Mouse (Mus musculus) right cerebral cortex, postnatal 10 days (tissue): ENCODE measurements at regions not wholly inside any gene's neighbourhood (a gene's known extent, or its start where the extent isn't known, plus 50 kb on each side); places are given as distances from the start of the nearest gene placed in this dataset.
A peak's percentile ranks its signal among the peaks of the same experiment; 100 is the strongest.

Experiments
- DNase-seq, 2 experiments: peaks; one replicate each; pipeline ENCODE4 v3.0.0; 2021; ENCODE audit warnings: low spot score in 2 of 2

DNA sequence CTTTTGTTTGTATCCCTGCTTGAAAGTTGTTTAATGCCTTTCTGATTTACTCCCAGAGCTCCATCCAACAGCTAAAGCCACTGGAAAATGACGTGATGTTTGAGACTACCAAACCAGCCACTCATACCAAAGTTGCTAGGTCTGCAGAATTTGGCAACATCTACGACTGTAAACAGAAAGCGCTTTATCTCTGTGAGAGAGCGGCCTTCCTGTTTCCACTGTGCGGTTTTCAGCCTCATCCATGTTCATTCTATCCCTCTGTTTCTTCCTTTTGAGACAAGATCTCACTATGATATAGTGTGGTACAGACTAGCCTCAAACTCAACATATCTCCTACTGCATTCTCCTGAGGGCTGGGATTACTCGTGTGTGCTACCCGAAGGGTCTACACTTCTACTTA, 100.0 kb downstream of the Tmem30b start:
- no peak for DNase-seq

DNA sequence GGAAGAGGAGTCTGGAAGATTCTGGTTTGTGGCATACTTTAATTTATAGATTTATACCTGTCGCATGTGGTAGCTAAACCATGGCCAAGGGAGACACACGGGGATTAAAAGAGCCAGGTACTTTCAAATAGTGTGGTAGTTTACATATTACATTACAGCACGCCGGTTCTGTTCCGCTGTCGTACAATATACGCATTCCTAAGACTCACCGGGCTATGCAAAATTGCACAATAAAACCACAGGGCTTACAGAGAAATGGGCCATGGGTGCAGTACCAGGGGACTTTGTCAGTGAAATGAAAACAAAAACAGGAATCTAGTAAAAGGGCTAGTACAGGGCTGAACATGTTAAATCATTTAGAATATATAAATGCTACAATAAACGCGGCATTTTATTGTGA, 100.6 kb downstream of the Tmem30b start:
- no peak for DNase-seq

DNA sequence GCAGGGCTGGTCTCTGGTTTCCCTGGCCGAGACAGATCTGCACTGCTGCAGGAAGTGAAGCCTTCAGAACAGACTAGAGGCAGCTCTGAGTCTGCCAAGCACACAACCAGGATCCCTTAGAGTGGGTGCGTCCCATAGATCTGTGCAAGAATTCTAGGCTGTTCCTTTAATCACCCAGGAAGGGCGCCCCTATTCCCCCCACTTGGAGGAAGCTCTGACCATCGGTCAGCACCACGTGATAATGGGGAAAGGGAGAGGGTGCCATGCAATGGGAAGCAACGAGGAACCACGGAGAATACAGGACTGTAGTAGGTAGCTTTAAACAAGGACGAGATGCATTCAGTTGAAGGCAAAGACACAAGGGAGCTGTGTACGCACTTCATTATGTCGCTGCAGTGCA, 101.1 kb downstream of the Tmem30b start:
- no peak for DNase-seq

DNA sequence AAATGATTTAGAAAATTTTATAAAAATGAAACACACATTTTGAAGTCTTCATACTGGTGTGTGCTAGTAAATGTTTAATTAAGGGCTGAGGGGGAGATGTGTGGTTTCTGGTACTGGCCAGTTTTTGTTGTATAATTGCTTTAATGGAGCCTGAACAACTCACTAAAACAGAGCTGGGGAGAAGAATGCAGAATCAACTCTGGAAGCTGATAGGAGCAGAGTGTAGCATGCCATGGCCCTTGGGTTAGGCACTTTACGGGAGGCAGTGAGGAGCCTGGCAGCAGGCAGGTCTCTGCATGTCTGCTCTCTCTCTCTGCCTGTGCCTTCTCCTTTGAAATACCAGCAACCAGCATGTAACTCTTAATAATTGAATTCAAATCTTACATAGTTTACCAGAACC, 104.9 kb downstream of the Tmem30b start:
- no peak for DNase-seq

DNA sequence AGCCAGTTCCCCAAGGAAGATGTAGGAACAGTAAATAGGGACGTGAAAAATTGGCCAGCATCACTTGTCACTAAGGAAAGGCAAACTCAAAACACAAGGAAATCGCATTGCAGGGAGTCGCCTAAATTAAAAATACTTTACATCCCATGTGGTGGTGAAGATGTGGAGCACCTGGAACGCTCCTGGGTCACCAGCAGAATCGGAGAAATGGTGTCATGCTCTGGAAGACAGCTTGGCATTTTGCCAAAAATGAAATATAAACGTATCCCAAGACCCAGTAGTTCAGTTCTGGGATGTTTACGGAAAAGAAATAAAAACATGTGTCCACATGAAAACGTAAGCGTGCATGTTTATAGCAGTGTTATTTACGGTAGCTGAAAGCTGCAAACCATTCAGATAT, 111.5 kb downstream of the Tmem30b start:
- DNase-seq: no peak

DNA sequence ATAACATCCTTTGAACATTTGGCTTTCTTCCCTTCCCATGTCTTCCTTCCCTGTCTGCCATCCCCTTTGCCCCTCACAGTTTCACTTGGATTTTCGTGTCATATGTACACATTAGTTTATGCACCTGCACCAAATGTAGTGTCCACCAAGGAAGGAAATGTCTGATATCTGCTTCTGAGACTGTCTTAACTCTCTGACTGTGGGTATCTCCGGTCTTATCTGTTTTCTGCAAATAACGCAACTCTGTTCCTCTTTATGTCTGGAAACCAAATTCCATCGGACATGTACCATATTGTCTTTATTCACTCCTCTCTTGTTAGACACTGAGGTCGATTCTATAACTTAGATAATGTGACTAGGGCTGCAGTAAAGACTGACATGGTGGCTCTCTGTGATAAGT, 113.6 kb downstream of the Tmem30b start:
- no peak for DNase-seq

DNA sequence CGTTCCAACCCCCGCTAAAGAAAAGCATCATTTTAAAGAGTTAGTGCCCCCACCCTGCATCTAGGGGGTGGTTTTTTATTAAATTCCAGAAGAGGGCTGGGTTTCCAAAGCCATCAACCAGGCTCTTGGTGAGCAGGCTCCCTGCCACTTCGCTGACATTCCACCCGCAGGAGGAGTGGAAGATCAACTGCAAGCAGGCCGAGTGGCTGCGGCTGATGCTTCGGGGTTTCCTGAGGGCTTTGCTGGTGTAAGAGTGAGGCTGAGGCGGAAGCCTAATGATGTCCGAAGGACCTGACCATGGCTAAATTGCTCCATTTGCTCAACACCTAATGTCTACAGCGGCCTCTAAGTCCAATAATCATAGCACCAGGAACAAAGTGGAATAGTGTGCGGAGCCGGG, 118.0 kb downstream of the Tmem30b start:
- DNase-seq: no peak

DNA sequence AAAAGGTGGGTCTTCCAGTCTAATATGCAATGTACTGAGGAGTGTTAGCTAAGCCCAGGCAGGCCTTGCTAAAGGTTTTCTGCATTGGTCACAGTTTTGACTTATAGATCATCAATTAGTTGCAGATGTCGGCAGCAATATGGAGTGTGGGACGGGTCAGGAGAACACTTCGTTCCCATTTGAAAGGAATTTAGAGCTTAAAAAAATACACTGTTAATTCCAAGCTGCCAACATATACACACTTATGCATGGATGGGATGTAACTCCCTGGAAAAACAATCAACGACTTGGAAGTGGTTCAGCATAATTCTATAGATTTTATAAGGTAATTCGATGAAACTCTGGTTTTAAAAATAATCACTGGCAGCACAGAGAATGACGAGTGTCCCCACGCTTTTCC, 121.4 kb downstream of the Tmem30b start:
- no peak for DNase-seq

DNA sequence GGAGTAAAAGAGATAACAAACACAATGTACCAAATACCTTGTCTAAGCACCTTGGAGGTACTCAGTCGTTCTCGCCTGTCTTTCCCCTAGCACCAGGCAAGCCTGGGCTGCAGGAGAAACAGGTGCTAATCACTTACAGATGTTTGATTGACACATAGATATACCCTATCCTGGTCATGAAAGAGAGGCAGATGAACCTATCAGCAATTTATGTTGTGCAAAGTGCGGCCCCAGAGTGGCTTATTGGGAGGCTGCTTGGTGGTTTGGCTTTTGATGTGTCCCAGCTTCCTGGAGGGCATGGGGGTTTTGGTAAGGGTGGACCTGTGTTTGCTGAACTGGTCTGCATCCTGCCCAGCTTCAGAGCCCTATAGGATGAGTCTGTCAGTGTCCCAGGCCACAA, 129.1 kb downstream of the Tmem30b start:
- no peak for DNase-seq

DNA sequence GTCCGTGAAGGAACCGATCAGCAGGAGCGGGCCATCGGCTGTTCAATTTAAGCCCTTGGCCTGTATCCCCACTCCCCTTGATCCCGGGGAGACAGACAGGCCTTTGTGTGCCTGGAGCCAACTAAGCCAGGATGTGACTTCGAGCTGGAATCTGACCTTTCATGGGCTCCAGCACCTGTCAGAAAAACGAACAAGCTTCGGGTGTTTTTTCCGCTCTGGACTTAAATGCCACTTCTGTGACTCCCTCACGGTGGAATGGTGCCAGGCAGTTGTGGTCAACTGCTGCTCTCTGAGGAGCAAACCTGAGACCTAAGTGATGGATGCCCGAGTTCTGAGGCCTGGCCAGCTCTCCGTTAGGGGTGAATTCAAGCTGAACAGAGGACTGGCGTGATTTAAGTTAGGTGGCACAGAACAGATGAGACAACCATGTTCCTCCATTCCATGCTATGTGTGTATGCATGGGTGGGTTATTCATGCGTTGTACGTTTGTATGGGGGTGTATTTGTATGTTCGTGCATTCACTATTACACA, 129.8 kb downstream of the Tmem30b start:
- DNase-seq: peak; percentile 33 to 35

DNA sequence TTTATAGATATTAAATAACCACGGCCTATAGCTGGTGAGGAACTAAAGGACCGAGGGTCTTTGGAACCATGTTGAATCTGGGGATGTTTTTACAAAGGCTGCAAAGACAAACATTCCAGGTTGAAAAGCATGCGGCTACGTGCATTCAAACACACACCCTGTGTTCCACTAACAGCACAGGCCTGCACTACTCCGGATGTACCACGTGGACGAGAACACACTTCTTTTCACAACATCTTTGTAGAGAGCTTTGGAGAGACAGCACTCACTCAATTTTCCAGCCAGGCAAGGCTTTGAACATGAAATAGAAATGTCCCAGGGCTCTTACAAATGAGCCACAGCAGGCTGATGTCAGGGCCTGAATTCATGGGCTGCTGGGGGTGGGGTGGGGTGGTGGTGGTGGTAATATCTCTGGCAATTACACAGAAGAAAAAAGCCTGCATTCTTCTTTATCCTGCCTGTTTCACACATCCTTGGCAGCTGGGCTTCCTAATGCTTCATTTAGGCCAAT, 129.3 kb downstream of the Slc38a6 start:
- no peak for DNase-seq

DNA sequence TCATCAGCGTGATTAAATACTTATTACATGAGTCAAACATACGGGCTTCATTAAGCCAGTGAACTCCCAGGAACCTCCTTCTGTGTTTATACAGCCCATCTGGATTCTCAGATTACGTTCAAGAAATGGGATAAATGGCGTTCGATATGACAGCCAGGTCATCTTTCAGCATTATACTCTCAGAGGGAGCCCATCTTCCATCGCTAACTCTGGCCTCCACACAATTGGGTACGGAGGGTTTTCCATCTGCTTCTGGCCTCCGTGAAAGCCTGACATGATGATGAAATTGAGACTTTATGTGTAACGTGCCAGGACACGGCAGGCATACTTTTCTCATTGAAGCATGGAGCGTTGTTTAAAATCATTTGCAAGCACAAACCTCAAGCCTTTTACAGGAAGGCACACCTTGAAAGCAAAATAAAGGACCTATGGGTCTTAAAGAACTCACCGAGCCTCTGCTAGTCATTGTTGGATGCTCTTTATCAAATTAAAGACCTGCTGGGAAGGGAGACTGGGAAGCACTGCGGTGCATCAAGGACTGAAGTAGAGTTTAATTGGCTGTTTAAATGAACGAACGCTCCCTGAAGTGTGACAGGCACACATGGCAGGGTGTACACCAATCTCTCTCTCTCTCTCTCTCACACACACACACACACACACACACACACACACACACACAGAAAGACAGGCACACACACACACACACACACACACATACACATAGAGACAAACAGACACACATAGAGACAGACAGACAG, 127.0 kb downstream of the Slc38a6 start:
- DNase-seq: no peak

DNA sequence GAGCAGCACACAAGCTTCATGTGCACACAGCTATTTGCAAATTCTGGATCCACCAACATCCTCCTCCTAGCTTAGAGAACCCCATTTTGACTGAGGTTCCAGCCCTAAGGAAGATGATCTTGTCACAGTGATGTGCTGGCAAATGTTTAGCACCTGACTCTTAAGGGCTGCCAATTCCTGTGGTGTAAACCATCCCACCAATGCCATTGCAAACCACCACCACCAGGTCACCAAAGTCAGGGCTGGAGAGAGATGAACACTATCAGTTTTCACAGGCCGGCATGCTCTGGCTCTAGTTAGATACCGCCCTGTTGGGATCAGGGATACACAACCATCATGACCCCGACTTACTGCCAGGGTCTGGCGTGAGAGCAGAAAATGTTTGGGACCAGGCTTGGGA, 125.9 kb downstream of the Slc38a6 start:
- no peak for DNase-seq

DNA sequence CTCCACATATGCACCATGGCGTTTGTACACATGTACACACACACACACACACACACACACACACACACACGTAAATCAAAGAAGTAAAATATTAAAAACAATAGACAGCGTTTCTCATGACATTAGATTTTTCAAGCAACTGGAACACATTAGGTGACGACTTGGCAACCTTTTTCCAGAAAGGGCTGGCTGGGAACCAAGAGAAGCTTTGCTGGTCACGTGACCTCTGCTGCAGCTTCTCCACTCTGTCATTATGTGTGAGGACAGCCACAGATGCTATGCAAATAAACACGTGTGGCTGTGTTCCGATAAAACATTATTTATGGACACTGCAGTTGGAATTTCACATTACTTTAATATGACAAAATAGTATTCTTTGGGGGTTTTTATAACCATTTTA, 124.3 kb downstream of the Slc38a6 start:
- DNase-seq: no peak

DNA sequence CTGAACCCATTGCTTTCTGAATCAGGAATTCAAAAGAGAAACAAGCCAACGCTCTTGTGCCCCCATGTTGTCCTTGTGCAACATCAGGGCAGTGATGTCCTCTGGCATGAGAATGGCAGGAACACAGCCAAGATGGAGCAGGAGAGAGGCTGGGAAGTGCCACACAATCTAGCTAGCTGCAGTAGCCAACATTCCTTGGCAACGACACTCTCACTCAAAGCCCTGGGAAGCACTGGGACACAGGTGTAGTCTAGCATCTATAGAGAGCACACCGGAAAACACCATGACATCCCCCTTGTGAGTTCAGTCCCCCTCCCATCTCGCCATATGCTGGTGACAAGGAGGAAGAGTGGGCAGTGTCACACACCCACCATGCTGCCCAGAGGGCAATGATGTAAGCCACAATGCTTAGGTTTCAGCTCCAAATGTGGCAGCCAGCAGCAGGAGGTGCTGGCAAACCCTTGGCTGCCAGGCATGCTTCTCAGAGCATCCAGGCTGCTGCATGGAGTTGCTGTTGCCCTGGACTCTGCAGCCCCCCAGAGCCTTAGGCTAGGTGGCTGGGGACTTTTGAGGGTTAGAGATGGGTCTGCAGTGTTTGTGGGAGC, 123.0 kb downstream of the Slc38a6 start:
- no peak for DNase-seq

DNA sequence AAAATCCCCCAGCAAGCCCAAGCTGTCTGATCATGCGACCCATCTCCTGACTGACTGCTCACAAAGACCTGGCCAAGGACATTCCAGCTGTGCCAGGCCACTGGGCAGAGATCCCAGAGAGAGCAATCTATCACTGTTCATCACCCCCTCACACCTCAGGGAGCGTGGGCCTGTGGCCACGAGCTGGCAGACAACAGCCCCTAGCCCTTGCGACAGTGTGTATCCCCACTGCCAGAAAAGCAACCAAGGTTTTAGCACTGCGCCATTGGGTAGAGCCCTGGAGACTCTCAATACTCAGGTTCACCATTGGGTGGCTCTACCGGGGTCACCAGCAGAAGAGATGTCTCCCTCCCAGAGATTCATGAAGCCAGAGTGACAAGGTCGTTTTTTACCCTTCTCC, 122.0 kb downstream of the Slc38a6 start:
- no peak for DNase-seq

DNA sequence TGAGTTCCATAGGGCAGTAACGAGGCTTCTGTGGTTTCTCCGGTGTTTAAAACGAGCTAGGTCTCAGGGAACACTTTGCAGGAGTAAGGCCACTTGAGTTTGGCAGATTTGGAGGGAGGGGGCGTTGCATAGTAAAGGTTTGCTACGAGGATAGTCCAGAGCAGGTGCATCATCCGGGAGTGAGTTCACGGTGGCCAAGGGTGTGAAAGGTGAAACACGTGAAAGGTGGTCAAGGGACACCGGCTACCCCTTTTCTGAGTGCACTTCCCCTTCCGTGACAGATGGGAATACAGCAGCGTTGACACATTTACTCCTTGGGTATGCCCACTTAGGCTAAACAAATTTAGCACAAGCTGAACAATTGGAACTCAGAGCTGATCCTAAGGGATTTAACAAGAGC, 121.6 kb downstream of the Slc38a6 start:
- DNase-seq: no peak

DNA sequence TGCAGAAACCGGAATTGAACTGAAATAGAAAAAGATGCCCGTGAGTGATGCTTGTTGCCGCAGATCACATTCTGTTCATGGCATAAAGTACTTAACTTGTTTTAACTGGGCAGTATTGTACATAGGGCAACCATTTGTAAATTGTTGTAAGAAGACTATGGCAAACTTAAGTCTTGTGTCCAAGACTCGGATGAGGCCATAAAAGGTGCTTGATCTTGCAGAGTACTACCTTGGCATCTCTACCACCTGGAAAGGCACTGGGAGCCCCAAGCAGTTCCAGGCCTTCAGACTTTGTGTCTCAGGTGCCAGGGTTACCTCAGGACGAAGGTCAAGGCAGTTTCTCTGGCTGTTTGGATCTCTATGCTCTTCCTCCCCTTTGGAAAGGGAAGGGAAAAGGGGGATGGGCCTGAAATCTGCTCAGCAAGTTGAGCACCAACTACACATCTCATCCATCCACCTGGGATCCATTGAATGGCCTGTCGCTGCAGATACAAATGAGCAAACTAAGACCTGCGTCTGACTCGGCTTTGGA, 120.0 kb downstream of the Slc38a6 start:
- DNase-seq: no peak

DNA sequence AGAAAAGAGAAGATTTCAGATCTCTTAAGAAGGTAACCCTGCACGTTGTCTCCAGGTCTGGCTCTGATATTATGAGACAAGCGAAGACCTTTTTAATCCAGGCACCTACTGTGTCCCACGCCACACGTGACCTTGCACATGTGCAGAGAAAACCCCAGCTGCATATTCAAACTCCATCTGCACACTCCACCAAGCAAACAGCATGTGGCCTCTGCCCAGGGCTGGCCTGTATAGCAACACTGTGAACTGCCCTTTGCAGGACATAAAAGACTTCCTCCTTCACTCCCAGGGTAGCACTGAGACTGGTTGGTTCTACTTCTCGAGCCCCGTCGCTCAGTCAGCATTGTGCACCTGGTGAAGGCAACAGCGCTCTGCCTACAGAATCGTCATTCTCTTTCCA, 119.0 kb downstream of the Slc38a6 start:
- no peak for DNase-seq

DNA sequence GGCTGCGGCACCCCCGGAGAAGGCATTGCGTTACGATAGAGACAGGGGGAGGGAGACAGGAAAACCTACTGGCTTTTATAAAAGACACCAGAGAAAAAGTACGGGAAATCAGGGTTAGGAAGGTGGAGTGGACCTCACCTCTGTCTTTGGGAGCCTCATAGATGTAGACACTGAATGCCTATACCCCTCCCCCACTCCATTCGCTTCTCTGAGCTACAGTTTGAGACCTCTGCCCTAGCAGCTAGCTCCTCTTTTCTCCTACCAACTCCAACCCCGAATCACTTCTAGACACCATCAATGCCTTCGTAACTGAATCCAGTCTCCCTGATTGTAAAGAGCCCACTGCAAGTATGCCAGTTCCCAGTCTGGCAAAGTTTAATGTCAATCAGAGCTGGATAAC, 118.5 kb downstream of the Slc38a6 start:
- no peak for DNase-seq

DNA sequence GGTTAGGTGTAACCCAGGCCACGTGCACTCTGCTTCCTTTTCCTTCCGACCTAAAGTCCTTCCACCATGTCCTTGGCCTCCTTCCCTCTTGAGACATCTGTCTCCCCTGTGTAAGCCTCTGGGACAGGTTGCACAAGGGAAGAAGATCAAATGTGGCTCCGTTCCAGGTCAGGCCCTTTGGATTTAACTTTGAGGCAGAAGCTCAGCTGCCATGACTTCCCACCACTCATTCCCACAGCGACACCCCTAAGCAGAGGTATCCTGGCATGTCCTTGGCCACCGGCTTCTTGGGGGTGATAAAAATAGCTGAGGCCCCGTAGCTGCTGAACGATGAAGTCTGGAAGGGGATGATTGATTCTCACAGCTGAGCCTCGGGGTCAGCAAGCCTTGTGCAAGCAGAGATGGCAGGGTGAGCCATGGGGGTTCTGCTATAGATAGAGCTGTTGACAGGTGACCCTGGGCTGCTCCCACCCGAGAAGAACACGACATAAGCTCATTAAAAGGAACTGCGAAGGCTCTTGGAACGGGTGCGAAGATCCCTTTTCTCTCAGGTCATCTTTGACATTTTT, 117.4 kb downstream of the Slc38a6 start:
- DNase-seq: no peak
